In the genomic region with DNA sequence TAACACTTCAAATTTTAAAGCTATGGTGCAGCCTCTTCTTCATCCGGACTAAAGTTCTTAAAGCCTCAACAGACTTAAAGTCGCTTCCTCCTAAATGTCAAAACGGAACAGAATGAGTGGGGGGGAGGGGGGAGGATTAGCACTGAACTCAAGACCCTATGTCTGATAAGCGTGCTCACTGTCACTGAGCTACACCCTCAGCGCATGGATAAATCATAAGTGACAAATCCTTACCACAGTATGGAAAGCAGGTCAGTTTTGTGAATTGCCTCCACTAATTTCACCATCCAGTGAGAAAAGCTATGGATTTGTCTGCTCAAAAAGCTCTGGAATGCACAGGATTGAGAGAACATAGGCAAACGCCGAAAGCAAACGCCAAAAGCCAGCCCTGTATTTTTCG, we compare ENCODE assay signal across 26 mouse cellular contexts. TPM values are rescaled to one million over a fixed set of nuclear protein-coding genes. Genes with fewer than 3 reads are reported as not detected.
DNase-seq lines count a peak whose midpoint lies in the region; ATAC-seq lines count a peak whose summit lies in the region.
"Had no signal": no experiment of that assay in that cellular context is flagged by ENCODE, and none has a peak within 500 bp of the region (broad histone marks: within the 10 kb centered on the region; RNA-seq: fewer than 3 reads in every experiment).

No protein-coding gene starts in this region.

- H3K27me3 ChIP-seq in midbrain, embryonic 12.5 days: no peaks in the 10 kb centered on the region; the same call in 1 of the 2 replicates
- no peaks in the 10 kb centered on the region for H3K27me3 ChIP-seq in midbrain, embryonic 10.5 days (ENCODE audit: low read depth, poor library complexity, severe bottlenecking)
- no peaks in the 10 kb centered on the region for H3K27me3 ChIP-seq in midbrain, embryonic 13.5 days
- no peaks in the 10 kb centered on the region for H3K27me3 ChIP-seq in midbrain, embryonic 16.5 days (ENCODE audit: control insufficient read depth, insufficient read depth, low read depth, low read length)
- H3K27me3 ChIP-seq: embryonic facial prominence, embryonic 13.5 days; forebrain, embryonic 12.5 days; forebrain, embryonic 15.5 days; heart, embryonic 13.5 days; hindbrain, embryonic 12.5 days; hindbrain, embryonic 15.5 days had no signal

- H3K4me1 ChIP-seq in midbrain, embryonic 12.5 days: no peaks in the 10 kb centered on the region
- peaks cover 11% of the 10 kb centered on the region for H3K4me1 ChIP-seq in midbrain, embryonic 10.5 days
- no peaks in the 10 kb centered on the region for H3K4me1 ChIP-seq in midbrain, embryonic 13.5 days (replicated peaks)
- no peaks in the 10 kb centered on the region for H3K4me1 ChIP-seq in midbrain, embryonic 16.5 days (ENCODE audit: control insufficient read depth, insufficient read depth, low read length)
- H3K4me1 ChIP-seq: embryonic facial prominence, embryonic 13.5 days; forebrain, embryonic 12.5 days; heart, embryonic 10.5 days; heart, embryonic 13.5 days; hindbrain, embryonic 12.5 days; hindbrain, embryonic 15.5 days had no signal

- H3K4me3 ChIP-seq in midbrain, embryonic 12.5 days: no peak overlapping the region
- H3K4me3 ChIP-seq in midbrain, embryonic 10.5 days: no peak overlapping the region
- no peak overlapping the region for H3K4me3 ChIP-seq in midbrain, embryonic 13.5 days (replicated peaks)
- no peak overlapping the region for H3K4me3 ChIP-seq in midbrain, embryonic 16.5 days (ENCODE audit: low read depth, low read length)
- H3K4me3 ChIP-seq: embryonic facial prominence, embryonic 10.5 days; embryonic facial prominence, embryonic 13.5 days; erythroblast, embryonic 14.5 days; forebrain, embryonic 12.5 days; forebrain, embryonic 15.5 days; heart, adult 2 months; heart, embryonic 10.5 days; heart, embryonic 13.5 days; hindbrain, embryonic 12.5 days; hindbrain, embryonic 15.5 days had no signal

- H3K9ac ChIP-seq in midbrain, embryonic 12.5 days (replicated peaks): no peak overlapping the region
- H3K9ac ChIP-seq in midbrain, embryonic 13.5 days (replicated peaks): no peak overlapping the region
- no peak overlapping the region for H3K9ac ChIP-seq in midbrain, embryonic 16.5 days (ENCODE audit: low read depth, low read length)
- H3K9ac ChIP-seq: embryonic facial prominence, embryonic 13.5 days; forebrain, embryonic 12.5 days; forebrain, embryonic 15.5 days; heart, embryonic 13.5 days; hindbrain, embryonic 12.5 days; hindbrain, embryonic 15.5 days had no signal

- no peaks in the 10 kb centered on the region for H3K36me3 ChIP-seq in midbrain, embryonic 12.5 days
- no peaks in the 10 kb centered on the region for H3K36me3 ChIP-seq in midbrain, embryonic 10.5 days
- no peaks in the 10 kb centered on the region for H3K36me3 ChIP-seq in midbrain, embryonic 13.5 days
- no peaks in the 10 kb centered on the region for H3K36me3 ChIP-seq in midbrain, embryonic 16.5 days (ENCODE audit: control insufficient read depth, insufficient read depth, low read length)
- H3K36me3 ChIP-seq: embryonic facial prominence, embryonic 10.5 days; embryonic facial prominence, embryonic 13.5 days; forebrain, embryonic 12.5 days; forebrain, embryonic 15.5 days; heart, embryonic 10.5 days; heart, embryonic 13.5 days; hindbrain, embryonic 12.5 days; hindbrain, embryonic 15.5 days had no signal

- ATAC-seq in midbrain, embryonic 12.5 days (ENCODE audit: low FRiP score, low read depth): peak; percentile 52; the same call in 1 of the 2 replicates
- ATAC-seq in midbrain, embryonic 13.5 days: peak; percentile 75; the same call in 1 of the 2 replicates
- ATAC-seq in midbrain, embryonic 16.5 days: no peak
- ATAC-seq: activated CD4-positive, CD25-positive, alpha-beta regulatory T cell, adult 4 months; CD4-positive, CD25-positive, alpha-beta regulatory T cell, adult 4 months; forebrain, embryonic 15.5 days had no signal

- no peak overlapping the region for H3K27ac ChIP-seq in midbrain, embryonic 12.5 days (replicated peaks)
- H3K27ac ChIP-seq in midbrain, embryonic 10.5 days (replicated peaks): no peak overlapping the region
- no peak overlapping the region for H3K27ac ChIP-seq in midbrain, embryonic 13.5 days
- H3K27ac ChIP-seq in midbrain, embryonic 16.5 days (ENCODE audit: low read length): no peak overlapping the region
- H3K27ac ChIP-seq: embryonic facial prominence, embryonic 10.5 days; embryonic facial prominence, embryonic 13.5 days; forebrain, embryonic 12.5 days; forebrain, embryonic 15.5 days; heart, adult 2 months; heart, embryonic 10.5 days; heart, embryonic 13.5 days; hindbrain, embryonic 12.5 days; hindbrain, embryonic 15.5 days had no signal

- DNase-seq in midbrain, embryonic 10.5 days (ENCODE audit: low spot score): no peak
- DNase-seq in cerebellum, postnatal 25 days: no peak
- DNase-seq in thymus, postnatal 25 days: no peak
- no peak for DNase-seq in right cerebral cortex, adult 18-20 months
- DNase-seq: adrenal gland, adult 8-10 months; adrenal gland, postnatal 25 days; cerebellum, adult 18-20 months; cerebellum, adult 9-10 months; cerebellum, postnatal 14 days; embryo, embryonic 11 days; gastrocnemius, postnatal 25 days; heart, adult 2 months had no signal

- no peaks in the 10 kb centered on the region for H3K9me3 ChIP-seq in midbrain, embryonic 12.5 days
- no peaks in the 10 kb centered on the region for H3K9me3 ChIP-seq in midbrain, embryonic 10.5 days (replicated peaks)
- no peaks in the 10 kb centered on the region for H3K9me3 ChIP-seq in midbrain, embryonic 13.5 days
- no peaks in the 10 kb centered on the region for H3K9me3 ChIP-seq in midbrain, embryonic 16.5 days (replicated peaks; ENCODE audit: control insufficient read depth, low read length, poor library complexity, severe bottlenecking)
- H3K9me3 ChIP-seq: embryonic facial prominence, embryonic 10.5 days; embryonic facial prominence, embryonic 13.5 days; forebrain, embryonic 12.5 days; forebrain, embryonic 15.5 days; heart, embryonic 10.5 days; heart, embryonic 13.5 days; hindbrain, embryonic 12.5 days; hindbrain, embryonic 15.5 days had no signal

- no peak overlapping the region for H3K4me2 ChIP-seq in midbrain, embryonic 12.5 days (replicated peaks)
- no peak overlapping the region for H3K4me2 ChIP-seq in midbrain, embryonic 13.5 days (replicated peaks)
- 0 out of 2 replicates have a peak overlapping the region, but pooled peaks have one; percentile 8 for H3K4me2 ChIP-seq in midbrain, embryonic 16.5 days (ENCODE audit: low read length)
- H3K4me2 ChIP-seq: embryonic facial prominence, embryonic 13.5 days; forebrain, embryonic 12.5 days; forebrain, embryonic 15.5 days; heart, embryonic 13.5 days; hindbrain, embryonic 12.5 days; hindbrain, embryonic 15.5 days had no signal

- 52% methylated on average over 9 of the region's 9 CpGs for WGBS in midbrain, embryonic 12.5 days
- 74% methylated on average over 9 of the region's 9 CpGs for WGBS in midbrain, embryonic 10.5 days
- 38% methylated on average over 9 of the region's 9 CpGs for WGBS in midbrain, embryonic 13.5 days
- WGBS in midbrain, embryonic 16.5 days: 33% methylated on average over 9 of the region's 9 CpGs

RNA-seq across cellular contexts. Expression of a gene that starts 16.7 kb away (rescaled TPM):
- 180 and 184 TPM in 2 replicates for polyA plus RNA-seq in midbrain, embryonic 12.5 days (2016; fragmentation: Nextera tagmentation; extraction: Ambion mirVana)
- polyA plus RNA-seq in midbrain, embryonic 10.5 days (2016; fragmentation: Nextera tagmentation; extraction: Ambion mirVana): 129 and 142 TPM in 2 replicates
- 191 and 224 TPM in 2 replicates for polyA plus RNA-seq in midbrain, embryonic 13.5 days (2015; fragmentation: Nextera tagmentation; extraction: Ambion mirVana)
- polyA plus RNA-seq in midbrain, embryonic 16.5 days (2015; fragmentation: Nextera tagmentation; extraction: Ambion mirVana): 184 and 187 TPM in 2 replicates
